Mouse (Mus musculus): ENCODE results near the gene Vmn1r76. TPM values are rescaled to one million over a fixed set of nuclear protein-coding genes. Genes with fewer than 3 reads are reported as not detected.

Gene Vmn1r76
- not detected in 2 replicates for total RNA-seq (2012; rRNA removed)
- total RNA-seq (2014; rRNA removed): not detected in 2 replicates
- 0.03 TPM in 1 of 2 replicates, not detected in the other for polyA plus RNA-seq (2012; ENCODE audit: insufficient read length, low read depth)

DNA sequence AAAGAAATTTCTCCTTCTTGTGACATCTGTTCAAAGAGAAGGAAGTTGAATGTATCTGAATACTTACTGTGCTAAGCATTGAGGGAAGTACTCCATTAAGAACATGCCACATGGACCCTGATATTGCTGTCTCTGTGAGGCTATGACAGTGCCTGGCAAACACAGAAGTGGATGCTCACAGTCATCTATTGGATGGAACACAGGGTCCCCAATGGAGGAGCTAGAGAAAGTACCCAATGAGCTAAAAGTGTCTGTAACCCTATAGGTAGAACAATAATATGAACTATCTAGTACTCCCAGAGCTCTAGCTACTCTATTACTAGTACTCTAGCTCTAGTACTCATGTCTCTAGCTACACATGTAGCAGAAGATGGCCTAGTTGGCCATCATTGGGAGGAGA is at the start of gene Vmn1r76:
Gene Vmn1r76, minus strand, starts transcription at position 101 of the 400 bp plus-strand sequence.
- Histone ChIP-seq H3K4me2 (ENCODE audit: insufficient read depth, low read depth, poor library complexity, severe bottlenecking) (no peak within 1 kb of the TSS), H3K27me3 (replicated peaks) (no peaks in the 10 kb centered on the region)
- TF ChIP-seq MEF2A (IDR thresholded peaks at IDR 0.05; ENCODE audit: borderline replicate concordance, low read depth, low read length): no peak
- TF ChIP-seq SIN3A (IDR thresholded peaks at IDR 0.05; ENCODE audit: low read length): no peak
- no peak for TF ChIP-seq ZNF384 (IDR thresholded peaks at IDR 0.05; ENCODE audit: low read depth, low read length)
- TF ChIP-seq POLR2A (IDR thresholded peaks at IDR 0.05; ENCODE audit: low read depth, low read length): no peak
- no peak for TF ChIP-seq ZKSCAN1 (IDR thresholded peaks at IDR 0.05; ENCODE audit: borderline replicate concordance, low read depth, low read length)
- no peak for TF ChIP-seq JUND (conservative IDR thresholded peaks at IDR 0.05; ENCODE audit: low read depth, low read length)
- no peak for TF ChIP-seq TCF12 (IDR thresholded peaks at IDR 0.05; ENCODE audit: low read depth, low read length)
- TF ChIP-seq MXI1 (IDR thresholded peaks at IDR 0.05; ENCODE audit: low read depth, low read length): no peak
- TF ChIP-seq RAD21 (IDR thresholded peaks at IDR 0.05; ENCODE audit: low read depth, low read length): no peak
- TF ChIP-seq POLR2AphosphoS2 (IDR thresholded peaks at IDR 0.05; ENCODE audit: low read depth, low read length): no peak
- no peak for TF ChIP-seq USF1 (IDR thresholded peaks at IDR 0.05; ENCODE audit: low read depth, low read length)
- TF ChIP-seq E2F4 (IDR thresholded peaks at IDR 0.05; ENCODE audit: insufficient replicate concordance, low read depth, low read length): no peak
- no peak for TF ChIP-seq MYC (IDR thresholded peaks at IDR 0.05; ENCODE audit: low read depth, low read length)
- TF ChIP-seq KAT2A (IDR thresholded peaks at IDR 0.05; ENCODE audit: insufficient replicate concordance, low read length): no peak
- TF ChIP-seq ETS1 (conservative IDR thresholded peaks at IDR 0.05; ENCODE audit: low read depth, low read length): no peak
- no peak for TF ChIP-seq IRF4 (IDR thresholded peaks at IDR 0.05; ENCODE audit: low read depth, low read length)
- TF ChIP-seq ELF1 (IDR thresholded peaks at IDR 0.05; ENCODE audit: low read depth, low read length): no peak
- no peak for TF ChIP-seq MAX (IDR thresholded peaks at IDR 0.05; ENCODE audit: low read length)

DNA sequence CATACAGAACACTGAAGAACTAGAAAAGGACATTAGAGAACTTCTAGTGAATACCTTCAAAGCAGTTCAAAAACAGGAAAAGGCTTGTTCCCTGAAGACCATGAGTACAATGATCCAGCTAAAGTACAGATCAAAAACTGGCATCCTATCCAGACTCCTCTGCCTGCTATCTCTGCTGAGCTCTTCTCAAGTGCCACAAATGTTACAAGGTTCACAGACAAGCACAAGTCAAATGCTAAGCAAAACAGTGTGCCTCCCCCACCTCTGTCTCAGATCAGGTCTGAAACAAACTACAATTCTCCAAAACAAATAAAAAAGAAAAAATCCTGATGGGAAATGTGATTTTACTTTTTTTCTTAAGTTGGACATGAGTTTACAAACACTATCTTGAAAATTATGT is 34.6 kb upstream of the Vmn1r76 start:
- no peak for TF ChIP-seq ZNF384 (IDR thresholded peaks at IDR 0.05; ENCODE audit: low read depth, low read length)
- no peak for TF ChIP-seq PAX5 (IDR thresholded peaks at IDR 0.05; ENCODE audit: low read length)
- TF ChIP-seq CTCF (conservative IDR thresholded peaks at IDR 0.05 in 1 of 2, IDR thresholded peaks at IDR 0.05 in 1 of 2; ENCODE audit: low read depth in 2 of 2, low read length in 2 of 2): no peak
- TF ChIP-seq HCFC1 (IDR thresholded peaks at IDR 0.05; ENCODE audit: low read depth, low read length): no peak
- TF ChIP-seq ZKSCAN1 (IDR thresholded peaks at IDR 0.05; ENCODE audit: borderline replicate concordance, low read depth, low read length): no peak
- no peak for DNase-seq (ENCODE audit: extremely low read depth)
- peaks cover 28% of the 10 kb centered on the region for H3K9me3 ChIP-seq (replicated peaks; ENCODE audit: low read length)
- dilution Hi-C loops (cut with MboI; ENCODE audit: extremely low pct_ligation_motif_present, extremely low pct_unique_long_range_greater_than_20kb, low sequenced_read_pairs): no loop called here
- H3K4me1 ChIP-seq (ENCODE audit: control insufficient read depth in 1 of 2, insufficient read depth in 2 of 2): no peaks in the 10 kb centered on the region
- no peak overlapping the region for H3K4me2 ChIP-seq (ENCODE audit: insufficient read depth, low read depth, poor library complexity, severe bottlenecking)
- H3K79me2 ChIP-seq (replicated peaks; ENCODE audit: control insufficient read depth, extremely low read depth, insufficient read depth, poor library complexity, severe bottlenecking): no peaks in the 10 kb centered on the region
- H3K36me3 ChIP-seq (replicated peaks in 1 of 2; ENCODE audit: control insufficient read depth in 1 of 2, insufficient read depth in 1 of 2, low read length in 1 of 2): no peaks in the 10 kb centered on the region
- H3K27me3 ChIP-seq (replicated peaks): no peaks in the 10 kb centered on the region
- H3K4me3 ChIP-seq (replicated peaks in 1 of 3; ENCODE audit: low read depth in 2 of 3, low read length in 2 of 3, poor library complexity in 1 of 3): no peak overlapping the region
- in situ Hi-C loops (cut with MboI; ENCODE audit: low pct_ligation_motif_present, low pct_unique_long_range_greater_than_20kb, low sequenced_read_pairs): no loop called here
- no peak overlapping the region for H3K27ac ChIP-seq (ENCODE audit: insufficient read depth, low read depth)
- H3K9ac ChIP-seq (ENCODE audit: insufficient read depth, low read depth): no peak overlapping the region

More for the DNA sequence above, at the start of gene Vmn1r76:
- H3K79me2 ChIP-seq (replicated peaks; ENCODE audit: control insufficient read depth, extremely low read depth, insufficient read depth, poor library complexity, severe bottlenecking): no peaks in the 10 kb centered on the region
- no peak for DNase-seq (ENCODE audit: extremely low read depth)
- no peaks in the 10 kb centered on the region for H3K36me3 ChIP-seq (replicated peaks in 1 of 2; ENCODE audit: control insufficient read depth in 1 of 2, insufficient read depth in 1 of 2, low read length in 1 of 2)
- no peak within 1 kb of the TSS for H3K4me3 ChIP-seq (replicated peaks in 1 of 3; ENCODE audit: low read depth in 2 of 3, low read length in 2 of 3, poor library complexity in 1 of 3)
- dilution Hi-C loops (cut with MboI; ENCODE audit: extremely low pct_ligation_motif_present, extremely low pct_unique_long_range_greater_than_20kb, low sequenced_read_pairs) (no loop called here), in situ Hi-C loops (cut with MboI; ENCODE audit: low pct_ligation_motif_present, low pct_unique_long_range_greater_than_20kb, low sequenced_read_pairs) (no loop called here)
- H3K9ac ChIP-seq (ENCODE audit: insufficient read depth, low read depth): no peak within 1 kb of the TSS
- no peak within 1 kb of the TSS for H3K27ac ChIP-seq (ENCODE audit: insufficient read depth, low read depth)
- no peaks in the 10 kb centered on the region for H3K4me1 ChIP-seq (ENCODE audit: control insufficient read depth in 1 of 2, insufficient read depth in 2 of 2)
- peaks cover 29% of the 10 kb centered on the region for H3K9me3 ChIP-seq (replicated peaks; ENCODE audit: low read length)
